Mouse (Mus musculus) lung, adult 2 months (tissue): ENCODE data around the gene Rbm34.

Experiments used
- CTCF ChIP-seq: fragments of 200-500 bp; IDR thresholded peaks from 2 replicates; pipeline ENCODE4 v1.5.1; 2011; ENCODE audit warnings: mild to moderate bottlenecking, low read length, control low read depth; ENCODE audit not compliant: insufficient read depth
- POLR2A ChIP-seq: fragments of 200-500 bp; IDR thresholded peaks from 2 replicates; pipeline ENCODE4 v1.6.1; 2011; ENCODE audit warnings: low read depth, mild to moderate bottlenecking, control low read depth, low read length, borderline replicate concordance; ENCODE audit errors: extremely low read depth

- TF ChIP-seq CTCF, result no peak
- TF ChIP-seq POLR2A, result no peak
Observed at GRCm38 (mm10) chr8:126918356-126918755, 52.5 kb downstream of the Rbm34 start.
